Mouse (Mus musculus) thymus, adult 2 months (tissue): Measurements from ENCODE around the gene Sidt2. TPM values are rescaled to one million over a fixed set of nuclear protein-coding genes. Genes with fewer than 3 reads are reported as not detected.

Source experiments
- DNase-seq: peaks from one replicate; pipeline ENCODE4 v3.0.0; 2021
- H3K27ac ChIP-seq: fragments of 200-500 bp; 2 replicates; pipeline ENCODE4 v1.5.1; 2012; ENCODE audit warnings: low read length, control low read depth; ENCODE audit not compliant: control insufficient read depth, insufficient read depth
- H3K27me3 ChIP-seq: fragments of 200-500 bp; 2 replicates; pipeline ENCODE4 v1.6.1; 2012; ENCODE audit warnings: mild to moderate bottlenecking, low read length, moderate library complexity, mixed read lengths; ENCODE audit not compliant: control insufficient read depth, insufficient read depth
- H3K36me3 ChIP-seq: fragments of 200-500 bp; 2 replicates; pipeline ENCODE4 v1.6.1; 2012; ENCODE audit warnings: mild to moderate bottlenecking, low read length, moderate library complexity; ENCODE audit not compliant: control insufficient read depth, insufficient read depth
- H3K4me1 ChIP-seq: fragments of 200-500 bp; replicated peaks from 2 replicates; pipeline ENCODE4 v1.6.1; 2012; ENCODE audit warnings: low read length; ENCODE audit not compliant: control insufficient read depth, insufficient read depth
- H3K4me3 ChIP-seq: fragments of 200-500 bp; 2 replicates; pipeline ENCODE4 v1.5.1; 2012; ENCODE audit warnings: mild to moderate bottlenecking, low read length, control low read depth, moderate library complexity; ENCODE audit not compliant: control insufficient read depth, insufficient read depth
- CTCF ChIP-seq: fragments of 200-500 bp; IDR thresholded peaks from 2 replicates; pipeline ENCODE4 v1.5.1; 2012; ENCODE audit warnings: mild to moderate bottlenecking, control low read depth, low read length, moderate library complexity, borderline replicate concordance; ENCODE audit not compliant: control insufficient read depth, poor library complexity, insufficient read depth; ENCODE audit errors: extremely low read depth
- POLR2A ChIP-seq: fragments of 200-500 bp; IDR thresholded peaks from 2 replicates; pipeline ENCODE4 v1.6.1; 2012; ENCODE audit warnings: mild to moderate bottlenecking, low read length, control low read depth, moderate library complexity; ENCODE audit not compliant: control insufficient read depth, poor library complexity, insufficient read depth; ENCODE audit errors: extremely low read depth
- WGBS: fragments of 180-500 bp; shearing (Covaris S2); methylation state at CpG from one replicate; pipeline ENCODE4 v1.1.7; 2018; 5-methylcytosine and 5-hydroxymethylcytosine counted together
- polyA plus RNA-seq: library from polyadenylated mRNA; depleted of rRNA; stranded (reverse); fragments of >200 nt; gene quantifications from 2 replicates; pipeline ENCODE4 v1.2.3, GENCODE M21; 2012

Sidt2 gene
- polyA plus RNA-seq, 1 experiment: 614 TPM

- peaks cover 18% of the 10 kb centered on the region for H3K4me1 ChIP-seq
- H3K27me3 ChIP-seq: no peaks in the 10 kb centered on the region
- TF ChIP-seq CTCF (no peak), POLR2A (no peak)
- H3K4me3 ChIP-seq: peak overlapping the region; percentile 65
- no peak overlapping the region for H3K27ac ChIP-seq
- H3K36me3 ChIP-seq: no peaks in the 10 kb centered on the region; the same call in 1 of the 2 replicates
- 2% methylated on average over 23 of the region's 23 CpGs for WGBS
- peak; percentile 25 for DNase-seq
These were observed 28.8 kb upstream of the Sidt2 start for GRCm38 (mm10) chr9:45983676-45984408.

GRCm38 (mm10) chr9:45981331-45981730 is 26.3 kb upstream of the Sidt2 start:
- TF ChIP-seq CTCF (no peak), POLR2A (no peak)
- Histone ChIP-seq H3K27me3 (no peaks in the 10 kb centered on the region), H3K4me3 (no peak overlapping the region), H3K4me1 (peaks cover 18% of the 10 kb centered on the region), H3K27ac (no peak overlapping the region), H3K36me3 (peaks cover 5% of the 10 kb centered on the region)
- no peak for DNase-seq

GRCm38 (mm10) chr9:45980611-45981010 is 25.6 kb upstream of the Sidt2 start:
- H3K27ac ChIP-seq: no peak overlapping the region
- peaks cover 9% of the 10 kb centered on the region for H3K36me3 ChIP-seq
- TF ChIP-seq POLR2A (no peak), CTCF (no peak)
- WGBS: 97% methylated on average over 1 of the region's 1 CpGs
- no peaks in the 10 kb centered on the region for H3K27me3 ChIP-seq
- no peak for DNase-seq
- H3K4me1 ChIP-seq: peaks cover 18% of the 10 kb centered on the region
- no peak overlapping the region for H3K4me3 ChIP-seq

GRCm38 (mm10) chr9:45979778-45980177 is 24.7 kb upstream of the Sidt2 start:
- Histone ChIP-seq H3K4me1 (peaks cover 16% of the 10 kb centered on the region), H3K36me3 (peaks cover 17% of the 10 kb centered on the region), H3K4me3 (no peak overlapping the region), H3K27ac (no peak overlapping the region), H3K27me3 (no peaks in the 10 kb centered on the region)
- no peak for DNase-seq
- 95% methylated on average over 2 of the region's 2 CpGs for WGBS
- no peak for TF ChIP-seq POLR2A
- TF ChIP-seq CTCF: no peak

- H3K27ac ChIP-seq: no peak overlapping the region
- no peaks in the 10 kb centered on the region for H3K27me3 ChIP-seq
- DNase-seq: no peak
- peaks cover 44% of the 10 kb centered on the region for H3K36me3 ChIP-seq
- WGBS: 94% methylated on average over 2 of the region's 2 CpGs
- 0 out of 2 replicates have a peak, but pooled peaks cover 2% of the 10 kb centered on the region for H3K4me1 ChIP-seq
- H3K4me3 ChIP-seq: no peak overlapping the region
- TF ChIP-seq POLR2A (no peak), CTCF (no peak)
These were observed 21.8 kb upstream of the Sidt2 start for GRCm38 (mm10) chr9:45976884-45977283.

GRCm38 (mm10) chr9:45963577-45963976 is 8.5 kb upstream of the Sidt2 start:
- H3K27me3 ChIP-seq: no peaks in the 10 kb centered on the region
- H3K4me3 ChIP-seq: no peak overlapping the region
- DNase-seq: no peak
- TF ChIP-seq CTCF (no peak), POLR2A (no peak)
- H3K4me1 ChIP-seq: no peaks in the 10 kb centered on the region
- no peak overlapping the region for H3K27ac ChIP-seq
- H3K36me3 ChIP-seq: peaks cover 50% of the 10 kb centered on the region
- WGBS: 96% methylated on average over 6 of the region's 6 CpGs
